Mouse (Mus musculus) CD4-positive helper T cell, adult 2 months (primary cell): Measurements from ENCODE around the gene Gm7579.
"Not testable (repeated sequence)": the region's sequence is repeated elsewhere in the genome, so short reads cannot be mapped to it uniquely, and the experiment has no call there.

Source experiments
- DNase-seq: peaks from one replicate; pipeline ENCODE4 v3.0.0-alpha.2; 2012; ENCODE audit warnings: low read depth, missing footprints, low spot score

Gene Gm7579

DNA sequence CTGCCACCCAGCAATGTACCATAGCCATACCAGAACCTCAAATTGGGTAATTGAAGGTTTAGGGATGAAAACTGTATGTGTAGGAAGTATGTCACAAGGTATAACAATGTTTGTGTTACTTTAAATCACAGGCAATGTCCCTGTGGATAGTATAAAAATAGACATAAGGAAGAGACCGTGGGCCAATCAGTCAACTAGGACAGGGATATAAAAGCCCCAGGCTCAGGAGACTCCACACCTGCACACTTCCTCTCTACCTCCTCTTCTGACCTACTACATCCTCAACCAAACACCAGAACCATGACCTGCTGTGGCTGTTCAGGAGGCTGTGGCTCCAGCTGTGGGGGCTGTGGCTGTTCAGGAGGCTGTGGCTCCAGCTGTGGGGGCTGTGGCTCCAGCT lies at the start of gene Gm7579:
TSS of gene Gm7579 (plus strand) at position 301 of the 400 bp plus-strand sequence.
- no peak for DNase-seq

DNA sequence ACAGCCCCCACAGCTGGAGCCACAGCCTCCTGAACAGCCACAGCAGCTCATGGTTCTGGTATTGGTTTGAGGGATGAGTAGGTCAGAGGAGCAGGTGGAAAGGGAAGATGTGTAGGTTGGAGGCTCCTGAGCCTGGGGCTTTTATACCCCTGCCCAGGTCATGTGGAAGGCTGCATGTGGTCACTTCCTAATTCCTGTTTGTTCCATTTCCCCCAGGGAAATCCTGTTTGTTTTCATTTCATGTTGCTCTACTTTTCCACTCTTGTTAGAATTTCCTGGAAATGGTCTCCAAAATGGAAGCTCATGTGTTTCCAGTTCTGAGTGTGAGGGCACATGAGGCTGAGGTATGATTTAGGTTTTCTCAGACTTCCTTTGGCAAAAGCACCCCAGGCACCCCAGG lies 46.0 kb upstream of the Gm7579 start, which contains the start of gene Gm4553:
TSS of gene Gm4553 (minus strand) at position 101 of the 400 bp plus-strand sequence.
- not testable (repeated sequence) for DNase-seq

GRCm38 (mm10) chr7:142169836-142170235 lies 41.8 kb upstream of the Gm7579 start:
- DNase-seq = peak; percentile 17

- not testable (repeated sequence) for DNase-seq
Measured at GRCm38 (mm10) chr7:142175905-142176304, 35.8 kb upstream of the Gm7579 start, which contains the start of gene Krtap5-2. Krtap5-2 (minus strand) TSS chr7:142176005.

GRCm38 (mm10) chr7:142178685-142179084 lies 33.0 kb upstream of the Gm7579 start:
- no peak for DNase-seq

DNA sequence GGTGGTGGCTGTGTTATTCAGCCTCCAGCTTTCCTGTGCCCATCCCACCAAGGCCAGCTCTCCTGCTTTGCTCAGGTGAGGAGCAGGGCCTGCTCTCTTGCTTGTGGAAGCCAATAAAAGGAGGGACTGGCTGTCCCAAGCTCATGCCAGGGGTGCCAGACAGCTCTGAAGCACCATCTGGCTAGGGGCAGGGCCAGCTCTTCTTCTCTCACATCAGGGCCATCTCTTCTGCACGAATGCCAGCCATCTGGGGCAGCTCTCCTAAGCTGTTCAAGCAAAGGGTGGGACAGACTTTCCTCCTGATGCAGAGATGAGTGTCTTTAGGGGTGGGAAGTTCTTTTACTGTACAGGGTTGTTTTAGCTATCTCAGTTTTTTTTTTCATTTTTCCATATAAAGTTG lies 30.6 kb upstream of the Gm7579 start:
- no peak for DNase-seq

GRCm38 (mm10) chr7:142188156-142188555 lies 23.5 kb upstream of the Gm7579 start:
- DNase-seq = no peak

DNA sequence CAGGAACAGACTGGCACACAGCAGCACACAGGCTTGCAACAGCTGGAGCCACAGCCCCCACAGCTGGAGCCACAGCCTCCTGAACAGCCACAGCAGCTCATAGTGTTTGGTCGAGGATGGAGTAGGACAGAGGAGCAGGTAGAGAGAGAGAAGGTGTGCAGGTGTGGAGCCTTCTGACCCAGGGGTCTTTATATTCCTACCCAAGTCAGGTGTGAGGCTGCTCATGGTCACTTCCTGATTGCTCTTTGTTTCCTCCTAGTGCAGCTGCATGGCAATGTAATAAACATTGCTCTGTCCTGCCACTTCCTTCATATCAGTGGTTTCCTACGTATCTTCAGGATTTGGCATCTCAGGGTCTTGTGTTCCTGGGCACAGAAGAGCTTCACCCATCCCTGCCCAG lies 21.4 kb upstream of the Gm7579 start, which contains the start of gene Gm10153:
TSS of gene Gm10153 (minus strand) at position 101 of the 400 bp plus-strand sequence.
- DNase-seq = no peak

DNA sequence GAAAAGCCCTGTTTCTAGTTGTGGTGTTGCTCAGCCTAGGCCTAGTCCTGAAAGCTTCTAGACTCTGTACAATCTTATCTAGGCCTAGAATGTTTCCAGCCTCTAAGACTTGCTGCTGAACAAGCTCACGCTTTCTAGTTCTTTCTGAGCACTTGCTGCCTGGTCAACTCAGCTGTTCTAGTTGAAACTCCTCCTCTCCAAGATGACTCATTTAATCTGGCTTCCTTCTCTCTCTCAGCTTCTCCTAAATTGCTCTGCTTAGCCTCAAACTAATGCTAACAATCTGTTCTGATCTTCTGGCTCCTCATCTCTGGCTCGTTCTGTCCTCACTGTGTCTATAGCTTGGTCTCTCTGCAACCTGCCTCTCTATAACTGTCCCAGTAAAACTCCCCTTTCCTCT lies 12.9 kb upstream of the Gm7579 start:
- no peak for DNase-seq

DNA sequence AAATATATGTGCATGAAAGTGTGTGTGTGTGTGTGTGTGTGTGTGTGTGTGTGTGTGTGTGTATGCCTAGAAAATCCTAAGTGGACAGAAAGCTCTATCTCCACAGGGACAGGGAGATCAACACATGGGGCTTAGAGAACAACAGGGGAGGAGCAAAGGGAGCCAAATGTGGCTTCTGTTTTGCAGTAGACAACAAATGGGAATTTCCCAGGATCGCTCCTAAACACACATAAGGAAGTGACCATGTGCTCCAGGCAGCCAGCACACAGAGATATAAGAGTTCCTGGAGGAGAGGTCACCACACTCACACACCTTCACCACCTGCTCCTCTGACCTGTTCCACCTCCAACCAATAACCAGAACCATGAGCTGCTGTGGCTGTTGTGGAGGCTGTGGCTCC lies 10.6 kb upstream of the Gm7579 start, which contains the start of gene Krtap5-3:
TSS of gene Krtap5-3 (plus strand) at position 301 of the 400 bp plus-strand sequence.
- DNase-seq = no peak

DNA sequence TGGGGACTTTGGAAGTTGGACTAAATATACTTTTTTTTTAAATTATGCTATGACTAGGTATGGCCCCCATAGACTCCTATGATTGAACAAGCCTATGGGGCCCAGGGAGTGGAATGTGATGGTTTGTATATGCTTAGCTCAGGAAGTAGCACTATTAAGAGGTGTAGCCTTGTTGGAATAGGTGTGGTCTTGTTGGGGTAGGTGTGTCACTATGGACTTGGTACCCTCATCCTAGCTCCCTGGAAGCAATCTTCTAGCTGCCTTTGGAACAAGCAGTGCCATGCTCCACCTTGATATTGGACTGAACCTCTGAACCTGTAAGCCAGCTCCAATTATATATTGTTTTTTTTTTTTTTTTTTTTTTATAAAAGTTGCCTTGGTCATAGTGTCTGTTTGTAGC lies 6.2 kb upstream of the Gm7579 start:
- no peak for DNase-seq

DNA sequence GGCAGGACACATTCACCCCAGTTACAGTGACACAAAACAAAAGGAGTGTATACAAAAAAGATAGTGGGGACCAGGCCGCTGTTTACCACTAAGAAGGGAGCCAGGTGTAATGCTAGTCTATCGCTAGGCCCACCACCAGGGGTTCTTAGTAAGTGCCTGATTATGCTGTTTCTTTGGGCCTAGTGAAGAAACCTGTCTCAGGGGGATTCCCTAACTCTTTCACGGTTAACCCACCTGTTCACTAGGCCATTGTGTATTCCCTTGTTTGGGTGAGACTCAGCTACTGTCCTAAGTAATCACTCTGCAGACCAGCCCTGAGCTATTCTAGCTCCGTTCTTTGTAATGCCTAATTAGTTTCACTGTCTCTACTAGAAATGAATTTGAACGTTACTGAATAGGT lies 4.8 kb upstream of the Gm7579 start:
- not testable (repeated sequence) for DNase-seq

DNA sequence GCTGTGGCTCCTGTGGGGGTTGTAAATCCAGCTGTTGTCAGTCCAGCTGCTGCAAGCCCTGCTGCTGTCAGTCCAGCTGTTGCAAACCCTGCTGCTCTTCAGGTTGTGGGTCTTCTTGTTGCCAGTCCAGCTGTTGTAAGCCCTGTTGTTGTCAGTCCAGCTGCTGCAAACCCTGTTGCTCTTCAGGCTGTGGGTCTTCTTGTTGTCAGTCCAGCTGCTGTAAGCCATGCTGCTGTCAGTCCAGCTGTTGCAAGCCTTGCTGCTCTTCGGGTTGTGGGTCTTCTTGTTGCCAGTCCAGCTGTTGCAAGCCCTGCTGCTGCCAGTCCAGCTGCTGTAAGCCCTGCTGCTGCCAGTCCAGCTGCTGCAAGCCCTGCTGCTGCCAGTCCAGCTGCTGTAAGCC lies 477 bp downstream of the Gm7579 start:
- not testable (repeated sequence) for DNase-seq

- no peak for DNase-seq
Measured at GRCm38 (mm10) chr7:142224518-142224917, 12.9 kb downstream of the Gm7579 start.

GRCm38 (mm10) chr7:142229871-142230270 lies 18.2 kb downstream of the Gm7579 start, which contains the start of gene Krtap5-5:
Krtap5-5 (minus strand) TSS chr7:142229971.
- DNase-seq = not testable (repeated sequence)

GRCm38 (mm10) chr7:142231540-142231939 lies 19.9 kb downstream of the Gm7579 start:
- DNase-seq = no peak

GRCm38 (mm10) chr7:142240978-142241377 lies 29.3 kb downstream of the Gm7579 start, which contains the start of gene Gm40460:
Gm40460 (minus strand) TSS chr7:142241078.
- DNase-seq = no peak

- peak; percentile 7 for DNase-seq
Measured at GRCm38 (mm10) chr7:142249824-142250223, 38.2 kb downstream of the Gm7579 start.

DNA sequence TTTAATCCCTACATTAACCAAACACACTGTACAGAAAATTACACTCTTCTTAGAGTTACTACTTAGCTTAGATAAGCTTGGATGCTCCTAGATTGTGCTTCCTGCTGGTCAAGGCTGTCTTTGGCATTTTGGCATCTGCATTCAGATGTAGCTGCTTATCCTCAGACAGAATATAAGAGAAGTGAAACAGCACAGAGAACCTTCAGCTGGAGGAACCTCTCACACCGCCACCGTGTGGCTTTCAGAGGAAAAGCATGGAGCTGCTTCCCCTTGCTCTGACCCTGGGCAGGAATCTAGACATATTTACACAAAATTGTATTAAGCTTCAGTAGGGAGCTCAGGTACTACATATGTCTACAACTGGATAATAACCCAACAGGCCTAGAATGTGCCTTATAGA lies 43.9 kb downstream of the Gm7579 start:
- no peak for DNase-seq

DNA sequence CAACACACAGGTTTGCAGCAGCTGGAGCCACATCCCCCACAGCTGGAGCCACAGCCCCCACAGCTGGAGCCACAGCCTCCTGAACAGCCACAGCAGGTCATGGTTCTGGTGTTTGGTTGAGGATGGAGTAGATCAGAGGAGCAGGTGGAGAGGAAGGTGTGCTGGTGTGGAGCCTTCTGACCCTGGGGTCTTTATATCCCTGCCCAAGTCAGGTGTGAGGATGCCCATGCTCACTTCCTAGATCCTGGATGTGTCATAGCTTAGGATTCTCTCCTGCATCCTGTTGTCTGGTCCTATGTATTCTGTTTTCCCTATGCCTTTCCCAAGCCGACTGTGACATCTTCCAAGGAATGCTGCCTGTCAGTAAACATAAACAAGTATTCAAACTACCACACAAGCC lies 46.6 kb downstream of the Gm7579 start, which contains the start of gene Gm2431:
TSS of gene Gm2431 (minus strand) at position 101 of the 400 bp plus-strand sequence.
- not testable (repeated sequence) for DNase-seq
